Mouse (Mus musculus) forebrain, postnatal 0 days (tissue): Measurements from ENCODE around the gene Klk1b21. TPM values are rescaled to one million over a fixed set of nuclear protein-coding genes. Genes with fewer than 3 reads are reported as not detected.
"Not testable (repeated sequence)": the region's sequence is repeated elsewhere in the genome, so short reads cannot be mapped to it uniquely, and the experiment has no call there.

ENCODE experiments used
- ATAC-seq: fragments of 200-750 bp; cut with Nextera tagmentation; 2 replicates; pipeline ENCODE4 v1.8.0; 2017; ENCODE audit warnings: mild to moderate bottlenecking, moderate library complexity
- DNase-seq: peaks from one replicate; pipeline ENCODE4 v3.0.0-alpha.2; 2015
- H3K27ac ChIP-seq: fragments of 300-500 bp; sonication (generic); 2 replicates; pipeline ENCODE4 v1.5.1; 2014; ENCODE audit warnings: low read depth, mild to moderate bottlenecking, antibody characterized with exemption, low read length, moderate library complexity, mixed read lengths
- H3K27me3 ChIP-seq: fragments of 300-500 bp; sonication (generic); 2 replicates; pipeline ENCODE4 v1.6.1; 2014; ENCODE audit warnings: mild to moderate bottlenecking, low read length, mixed read lengths; ENCODE audit not compliant: insufficient read depth
- H3K36me3 ChIP-seq: fragments of 300-500 bp; sonication (generic); 2 replicates; pipeline ENCODE4 v1.6.1; 2014; ENCODE audit warnings: mild to moderate bottlenecking, moderate library complexity; ENCODE audit not compliant: insufficient read depth
- H3K4me1 ChIP-seq: fragments of 300-500 bp; sonication (generic); 2 replicates; pipeline ENCODE4 v1.6.1; 2014; ENCODE audit warnings: antibody characterized with exemption; ENCODE audit not compliant: insufficient read depth
- H3K4me2 ChIP-seq: fragments of 300-500 bp; sonication (generic); 2 replicates; pipeline ENCODE4 v1.6.1; 2014; ENCODE audit warnings: low read depth, mild to moderate bottlenecking, moderate library complexity
- H3K4me3 ChIP-seq: fragments of 300-500 bp; sonication (generic); 2 replicates; pipeline ENCODE4 v1.5.1; 2014; ENCODE audit warnings: low read depth, low read length, mixed read lengths
- H3K9ac ChIP-seq: fragments of 300-500 bp; sonication (generic); 2 replicates; pipeline ENCODE4 v1.6.1; 2014; ENCODE audit warnings: mild to moderate bottlenecking
- H3K9me3 ChIP-seq: fragments of 300-500 bp; sonication (generic); 2 replicates; pipeline ENCODE4 v1.6.1; 2016; ENCODE audit warnings: low read length
- CTCF ChIP-seq: sonication (generic); IDR thresholded peaks from 2 replicates; pipeline ENCODE4 v1.5.1; 2016; ENCODE audit warnings: antibody characterized with exemption, control low read depth, low read depth
- WGBS: fragments of 180-500 bp; shearing (Covaris S2); extraction: QIAGEN DNeasy Blood & Tissue Kit; methylation state at CpG from one replicate; pipeline ENCODE4 v1.1.7; 2014; 5-methylcytosine and 5-hydroxymethylcytosine counted together
- polyA plus RNA-seq: library from polyadenylated mRNA; unstranded; fragments of >200 nt; fragmentation: Nextera tagmentation; extraction: Ambion mirVana; gene quantifications from 2 replicates; pipeline ENCODE4 v1.2.1, GENCODE M21; 2015
- total RNA-seq: library from RNA; depleted of rRNA; stranded (reverse); fragments of >200 nt; gene quantifications from 2 replicates; pipeline ENCODE4 v1.2.3, GENCODE M21; 2014; rRNA removed

Gene Klk1b21
- total RNA-seq (not detected in 2 replicates), polyA plus RNA-seq (not detected in 2 replicates)

DNA sequence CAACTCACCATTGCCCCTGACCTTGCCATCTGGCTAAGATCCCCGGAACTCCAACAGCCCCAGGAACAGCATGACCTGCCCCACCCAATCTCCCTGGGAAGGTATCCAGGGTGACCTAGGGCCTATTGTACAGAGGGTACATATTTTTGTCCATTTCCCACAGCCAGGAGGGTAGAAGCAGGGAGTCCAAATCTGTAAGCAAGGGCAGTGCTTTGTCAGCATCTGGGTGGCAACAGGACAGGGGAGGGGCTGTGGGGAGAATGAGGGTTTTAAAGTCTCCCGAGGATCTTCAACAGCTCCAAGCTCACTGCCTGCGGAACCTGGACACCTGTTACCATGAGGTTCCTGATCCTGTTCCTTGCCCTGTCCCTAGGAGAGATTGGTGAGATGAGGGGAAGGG lies at the start of gene Klk1b21:
Klk1b21 (plus strand) TSS at position 301 of the 400 bp plus-strand sequence.
- not testable (repeated sequence) for DNase-seq, H3K4me1 ChIP-seq, H3K9me3 ChIP-seq, H3K4me3 ChIP-seq, H3K4me2 ChIP-seq, H3K36me3 ChIP-seq, ATAC-seq, H3K27ac ChIP-seq, H3K9ac ChIP-seq, H3K27me3 ChIP-seq
- 68% methylated on average over 3 of the region's 3 CpGs for whole genome bisulfite sequencing

DNA sequence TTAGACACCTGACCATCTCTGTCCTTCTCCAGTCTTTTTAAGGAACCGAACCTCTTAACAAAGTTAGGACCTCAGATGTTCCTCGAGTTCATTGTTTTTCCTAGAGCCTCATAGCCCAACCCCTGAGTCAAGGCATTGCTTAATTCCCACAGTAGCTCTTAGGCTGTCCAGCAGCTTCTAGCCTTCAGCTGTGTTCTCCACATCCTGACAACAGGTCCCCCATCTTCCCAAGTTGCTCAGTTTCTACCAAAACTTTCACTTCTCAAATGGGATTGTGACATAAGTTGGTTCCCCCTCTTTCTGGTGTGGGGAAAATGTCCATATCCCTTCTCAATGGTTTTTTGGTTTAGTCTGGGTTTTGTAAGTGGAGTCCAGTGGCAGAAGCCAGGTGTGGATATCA lies 30.0 kb upstream of the Klk1b21 start:
- DNase-seq (no peak), ATAC-seq (no peak)
- H3K27ac ChIP-seq, result no peak overlapping the region
- no peak for TF ChIP-seq CTCF
- 77% methylated on average over 2 of the region's 2 CpGs for WGBS
- no peaks in the 10 kb centered on the region for H3K36me3 ChIP-seq
- H3K27me3 ChIP-seq, result no peaks in the 10 kb centered on the region
- H3K9me3 ChIP-seq, result no peaks in the 10 kb centered on the region
- H3K4me3 ChIP-seq, result no peak overlapping the region
- H3K4me1 ChIP-seq, result no peaks in the 10 kb centered on the region
- H3K4me2 ChIP-seq, result no peak overlapping the region
- H3K9ac ChIP-seq, result no peak overlapping the region

DNA sequence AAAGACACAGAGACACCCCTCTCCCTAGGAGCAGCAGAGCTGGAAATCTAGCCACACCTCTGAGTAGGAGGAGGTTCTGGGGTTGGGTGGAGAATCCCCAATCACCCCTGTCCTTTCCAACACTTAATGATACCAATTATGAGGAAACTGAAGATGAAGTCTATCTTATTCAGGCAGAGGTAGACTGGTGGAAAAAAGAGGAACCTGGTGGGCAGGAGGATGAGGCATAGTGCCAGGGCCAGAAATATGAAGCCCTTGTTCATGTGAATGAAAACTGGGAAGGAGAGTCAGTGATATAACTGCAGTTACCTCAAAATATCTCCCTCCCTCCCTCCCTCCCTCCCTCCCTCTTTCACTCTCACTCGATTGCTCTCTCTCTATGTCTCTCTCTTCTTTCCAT lies 24.4 kb upstream of the Klk1b21 start:
- Histone ChIP-seq H3K27me3 (no peaks in the 10 kb centered on the region), H3K9me3 (no peaks in the 10 kb centered on the region), H3K4me3 (no peak overlapping the region), H3K27ac (no peak overlapping the region), H3K9ac (no peak overlapping the region), H3K4me2 (no peak overlapping the region), H3K4me1 (no peaks in the 10 kb centered on the region), H3K36me3 (no peaks in the 10 kb centered on the region)
- DNase-seq (no peak), ATAC-seq (no peak)
- WGBS, result 56% methylated on average over 1 of the region's 1 CpGs
- no peak for TF ChIP-seq CTCF

DNA sequence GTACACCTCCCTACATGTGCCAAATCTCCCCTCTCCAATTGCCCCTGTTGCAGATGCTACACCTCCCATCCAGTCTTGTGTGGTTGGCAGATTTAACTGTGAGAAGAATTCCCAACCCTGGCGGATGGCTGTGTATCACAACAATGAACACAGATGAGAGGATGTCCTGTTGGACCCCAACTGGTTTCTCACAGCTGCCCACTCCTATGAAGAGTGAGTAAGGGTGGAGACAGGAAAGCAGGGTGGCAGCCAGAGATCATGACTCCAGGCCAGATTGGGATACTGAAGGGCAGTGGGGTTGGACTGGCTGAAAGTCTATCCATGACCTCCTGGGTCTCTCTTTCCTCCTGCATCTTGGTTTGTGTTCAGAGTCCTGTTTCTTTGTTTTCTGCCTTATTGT lies 6.0 kb upstream of the Klk1b21 start:
- WGBS, result 71% methylated on average over 1 of the region's 1 CpGs
- Histone ChIP-seq H3K4me2 (no peak overlapping the region), H3K27me3 (no peaks in the 10 kb centered on the region), H3K36me3 (no peaks in the 10 kb centered on the region), H3K4me3 (no peak overlapping the region), H3K4me1 (no peaks in the 10 kb centered on the region), H3K9me3 (no peaks in the 10 kb centered on the region), H3K27ac (no peak overlapping the region), H3K9ac (no peak overlapping the region)
- DNase-seq (no peak), ATAC-seq (no peak)
- TF ChIP-seq CTCF, result no peak

DNA sequence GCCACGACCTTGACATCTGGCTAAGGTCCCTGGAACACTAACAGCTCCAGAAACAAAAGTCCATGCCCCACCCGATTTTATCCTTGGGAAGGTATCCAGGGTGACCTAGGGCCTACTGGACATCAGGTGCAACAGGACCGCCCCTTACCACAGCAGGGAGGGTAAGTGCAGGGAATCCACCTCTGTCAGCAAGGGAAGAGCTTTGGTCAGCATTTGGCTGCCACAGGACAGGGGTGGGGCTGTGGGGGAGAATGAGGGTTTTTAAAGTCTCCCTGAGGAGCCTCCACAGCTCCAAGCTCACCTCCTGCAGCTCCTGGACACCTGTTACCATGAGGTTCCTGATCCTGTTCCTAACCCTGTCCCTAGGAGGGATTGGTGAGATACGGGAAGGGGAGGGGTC lies 10.2 kb downstream of the Klk1b21 start, which contains the start of gene Klk1b22:
Klk1b22 (plus strand) TSS at position 301 of the 400 bp plus-strand sequence.
- Histone ChIP-seq H3K27me3 (no peaks in the 10 kb centered on the region), H3K4me3 (no peak within 1 kb of the TSS), H3K4me1 (no peaks in the 10 kb centered on the region), H3K4me2 (no peak within 1 kb of the TSS), H3K9me3 (no peaks in the 10 kb centered on the region), H3K36me3 (no peaks in the 10 kb centered on the region), H3K9ac (no peak within 1 kb of the TSS), H3K27ac (no peak within 1 kb of the TSS)
- ATAC-seq (no peak), DNase-seq (no peak)
- 77% methylated on average over 4 of the region's 4 CpGs for WGBS
- TF ChIP-seq CTCF, result no peak

DNA sequence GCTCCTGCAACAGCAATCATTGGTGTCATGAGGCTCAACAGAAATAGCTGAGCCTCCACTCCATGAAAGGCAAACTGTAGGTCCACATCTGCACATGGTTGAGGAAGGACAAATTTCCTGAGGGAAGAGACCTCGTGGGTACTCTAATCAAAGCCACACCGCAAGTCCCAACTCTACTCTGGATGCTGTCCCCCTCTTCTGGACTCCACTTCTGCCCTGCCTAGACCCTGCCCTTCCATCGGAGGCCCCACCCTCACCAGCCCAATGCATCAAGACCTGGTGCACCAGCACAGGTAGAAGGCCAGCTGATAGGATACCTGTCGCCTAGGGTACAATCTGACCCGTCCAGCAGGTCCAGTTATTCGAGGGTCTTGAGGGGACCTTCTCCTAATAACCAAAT lies 21.3 kb downstream of the Klk1b21 start:
- Histone ChIP-seq H3K4me2 (no peak overlapping the region), H3K27me3 (no peaks in the 10 kb centered on the region), H3K9ac (no peak overlapping the region), H3K4me1 (no peaks in the 10 kb centered on the region), H3K4me3 (no peak overlapping the region), H3K9me3 (no peaks in the 10 kb centered on the region), H3K36me3 (no peaks in the 10 kb centered on the region), H3K27ac (no peak overlapping the region)
- TF ChIP-seq CTCF, result no peak
- ATAC-seq (no peak), DNase-seq (no peak)
- WGBS, result 88% methylated on average over 6 of the region's 6 CpGs

DNA sequence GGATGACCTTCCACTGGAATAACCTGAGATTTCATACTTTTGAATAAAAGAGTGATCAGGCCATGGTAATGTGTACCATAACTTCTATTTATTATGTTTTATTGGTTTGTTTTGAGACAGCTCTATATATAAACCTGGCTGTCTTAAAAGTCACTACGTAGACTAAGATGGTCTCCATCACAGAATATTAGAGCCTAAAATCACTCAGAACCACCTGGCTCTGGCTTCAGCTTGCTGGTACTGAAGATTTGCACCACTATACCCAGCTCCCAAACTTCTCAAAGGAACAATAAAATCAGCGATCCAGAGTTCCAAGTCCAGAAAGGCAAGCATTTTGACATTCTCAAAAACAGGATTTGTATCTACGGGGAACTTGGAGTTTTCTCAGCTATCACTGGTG lies 34.3 kb downstream of the Klk1b21 start, which contains the start of gene Klk1b16:
Klk1b16 (plus strand) TSS at position 301 of the 400 bp plus-strand sequence.
- no peak for ATAC-seq
- no peaks in the 10 kb centered on the region for H3K27me3 ChIP-seq
- H3K4me3 ChIP-seq, result no peak within 1 kb of the TSS
- TF ChIP-seq CTCF, result no peak
- H3K4me2 ChIP-seq, result no peak within 1 kb of the TSS
- H3K9me3 ChIP-seq, result no peaks in the 10 kb centered on the region
- no peak within 1 kb of the TSS for H3K9ac ChIP-seq
- no peak for DNase-seq
- WGBS, result 95% methylated on average over 3 of the region's 3 CpGs
- H3K27ac ChIP-seq, result no peak within 1 kb of the TSS
- no peaks in the 10 kb centered on the region for H3K36me3 ChIP-seq
- H3K4me1 ChIP-seq, result no peaks in the 10 kb centered on the region

Other genes starting within 250 kb of the Klk1b21 start
- gene Klk4, start 221.2 kb upstream of the Klk1b21 start, total RNA-seq, result 0.71 TPM in 1 of 2 replicates, not detected in the other
- 1.1 and 1.3 TPM in 2 replicates for gene Klk4, start 221.2 kb upstream of the Klk1b21 start, polyA plus RNA-seq
- not detected in 2 replicates for gene Klk15, start 168.6 kb upstream of the Klk1b21 start, total RNA-seq
- not detected in 2 replicates for gene Klk15, start 168.6 kb upstream of the Klk1b21 start, polyA plus RNA-seq
- not detected in 2 replicates for gene Klk1b8, start 151.7 kb upstream of the Klk1b21 start, total RNA-seq
- gene Klk1b8, start 151.7 kb upstream of the Klk1b21 start, polyA plus RNA-seq, result not detected in 2 replicates
- not detected in 2 replicates for gene Klk1b1, start 135.6 kb upstream of the Klk1b21 start, total RNA-seq
- gene Klk1b1, start 135.6 kb upstream of the Klk1b21 start, polyA plus RNA-seq, result not detected in 2 replicates
- gene Klk1b9, start 126.3 kb upstream of the Klk1b21 start, total RNA-seq, result not detected in 2 replicates
- not detected in 2 replicates for gene Klk1b9, start 126.3 kb upstream of the Klk1b21 start, polyA plus RNA-seq
- not detected in 2 replicates for gene Klk1b11, start 106.5 kb upstream of the Klk1b21 start, total RNA-seq
- gene Klk1b11, start 106.5 kb upstream of the Klk1b21 start, polyA plus RNA-seq, result not detected in 2 replicates
- gene Klk1b26, start 90.2 kb upstream of the Klk1b21 start, total RNA-seq, result not detected in 2 replicates
- gene Klk1b26, start 90.2 kb upstream of the Klk1b21 start, polyA plus RNA-seq, result not detected in 2 replicates
- gene Klk1b27, start 50.0 kb upstream of the Klk1b21 start, total RNA-seq, result not detected in 2 replicates
- gene Klk1b27, start 50.0 kb upstream of the Klk1b21 start, polyA plus RNA-seq, result not detected in 2 replicates
- gene Klk1b22, start 10.3 kb downstream of the Klk1b21 start, total RNA-seq, result not detected in 2 replicates
- not detected in 2 replicates for gene Klk1b22, start 10.3 kb downstream of the Klk1b21 start, polyA plus RNA-seq
- not detected in 2 replicates for gene Klk1b16, start 34.4 kb downstream of the Klk1b21 start, total RNA-seq
- gene Klk1b16, start 34.4 kb downstream of the Klk1b21 start, polyA plus RNA-seq, result not detected in 2 replicates
- gene Klk1b24, start 85.9 kb downstream of the Klk1b21 start, total RNA-seq, result not detected in 2 replicates
- not detected in 2 replicates for gene Klk1b24, start 85.9 kb downstream of the Klk1b21 start, polyA plus RNA-seq
- gene Klk1b3, start 95.9 kb downstream of the Klk1b21 start, total RNA-seq, result not detected in 2 replicates
- not detected in 2 replicates for gene Klk1b3, start 95.9 kb downstream of the Klk1b21 start, polyA plus RNA-seq
- gene Klk1b4, start 105.1 kb downstream of the Klk1b21 start, total RNA-seq, result not detected in 2 replicates
- gene Klk1b4, start 105.1 kb downstream of the Klk1b21 start, polyA plus RNA-seq, result not detected in 2 replicates
- not detected in 2 replicates for gene Klk1b5, start 113.6 kb downstream of the Klk1b21 start, total RNA-seq
- gene Klk1b5, start 113.6 kb downstream of the Klk1b21 start, polyA plus RNA-seq, result not detected in 2 replicates
- gene Klk1, start 123.0 kb downstream of the Klk1b21 start, total RNA-seq, result not detected in 2 replicates
- gene Klk1, start 123.0 kb downstream of the Klk1b21 start, polyA plus RNA-seq, result not detected in 2 replicates
- gene Gm36864, start 133.8 kb downstream of the Klk1b21 start, total RNA-seq, result not detected in 2 replicates
- not detected in 2 replicates for gene Gm36864, start 133.8 kb downstream of the Klk1b21 start, polyA plus RNA-seq
- gene 1700028J19Rik, start 144.4 kb downstream of the Klk1b21 start, total RNA-seq, result 0.23 and 0.29 TPM in 2 replicates
- gene 1700028J19Rik, start 144.4 kb downstream of the Klk1b21 start, polyA plus RNA-seq, result 1.6 and 2.3 TPM in 2 replicates
- 250 and 333 TPM in 2 replicates for gene 2410002F23Rik, start 144.4 kb downstream of the Klk1b21 start, total RNA-seq
- gene 2410002F23Rik, start 144.4 kb downstream of the Klk1b21 start, polyA plus RNA-seq, result 312 and 332 TPM in 2 replicates
- not detected in 2 replicates for gene Acp4, start 155.1 kb downstream of the Klk1b21 start, total RNA-seq
- gene Acp4, start 155.1 kb downstream of the Klk1b21 start, polyA plus RNA-seq, result 0.12 TPM in 1 of 2 replicates, not detected in the other
- gene Gm15517, start 159.1 kb downstream of the Klk1b21 start, total RNA-seq, result not detected in 2 replicates
- not detected in 2 replicates for gene Gm15517, start 159.1 kb downstream of the Klk1b21 start, polyA plus RNA-seq
- gene Clec11a, start 204.6 kb downstream of the Klk1b21 start, total RNA-seq, result 3.8 and 4.7 TPM in 2 replicates
- gene Clec11a, start 204.6 kb downstream of the Klk1b21 start, polyA plus RNA-seq, result 3.7 and 4.3 TPM in 2 replicates
- gene Shank1, start 207.9 kb downstream of the Klk1b21 start, total RNA-seq, result 31.1 and 34.2 TPM in 2 replicates
- gene Shank1, start 207.9 kb downstream of the Klk1b21 start, polyA plus RNA-seq, result 15.4 and 29.7 TPM in 2 replicates